Mouse (Mus musculus): ENCODE measurements at regions not wholly inside any gene's neighbourhood (a gene's known extent, or its start where the extent isn't known, plus 50 kb on each side); places are given as distances from the start of the nearest gene placed in this dataset.

DNA sequence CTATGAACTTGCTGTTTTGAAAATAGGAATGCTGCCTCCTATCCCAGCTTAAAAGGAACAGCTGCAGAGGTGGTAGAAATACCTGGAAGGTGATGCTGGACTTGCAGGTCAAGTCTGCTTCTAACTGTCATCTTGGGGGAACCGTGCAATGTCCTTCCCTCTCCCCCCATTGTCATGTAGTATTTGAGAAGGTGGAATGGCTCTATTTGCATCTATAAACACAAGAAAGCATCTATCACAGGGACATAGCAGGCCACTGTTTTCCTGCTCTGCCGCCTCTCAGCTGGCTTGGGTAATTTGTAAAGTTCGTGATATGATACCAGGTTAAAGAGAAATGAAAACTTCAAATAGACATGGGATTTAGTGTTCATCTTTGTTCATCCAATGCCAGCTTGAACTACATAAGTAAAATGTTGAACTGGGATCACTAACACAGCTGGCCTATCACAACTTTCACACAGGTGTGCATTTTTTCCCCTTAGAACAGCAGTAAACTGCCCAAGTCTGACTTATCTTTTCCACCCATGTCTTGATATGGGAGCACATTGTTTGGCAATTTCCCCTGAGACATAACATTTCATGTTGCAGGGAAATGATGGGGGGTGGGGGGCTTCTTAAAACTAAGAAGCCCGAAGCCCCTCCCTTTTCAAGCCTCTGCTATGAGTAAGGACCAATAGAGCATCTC, 138.6 kb upstream of the Fndc3a start:
- 68% methylated on average over 4 of the region's 4 CpGs for WGBS (ENCODE audit: insufficient replicate concordance)
- no peak overlapping the region for H3K4me3 ChIP-seq (replicated peaks)
- DNase-seq = no peak
- no peak overlapping the region for H3K27ac ChIP-seq
- no peaks in the 10 kb centered on the region for H3K9me3 ChIP-seq (replicated peaks)
- H3K36me3 ChIP-seq = no peaks in the 10 kb centered on the region
- H3K9ac ChIP-seq = no peak overlapping the region
- H3K4me2 ChIP-seq = no peak overlapping the region
- no peak for ATAC-seq (ENCODE audit: low read depth)
- no peaks in the 10 kb centered on the region for H3K4me1 ChIP-seq (replicated peaks)
- no peaks in the 10 kb centered on the region for H3K27me3 ChIP-seq

DNA sequence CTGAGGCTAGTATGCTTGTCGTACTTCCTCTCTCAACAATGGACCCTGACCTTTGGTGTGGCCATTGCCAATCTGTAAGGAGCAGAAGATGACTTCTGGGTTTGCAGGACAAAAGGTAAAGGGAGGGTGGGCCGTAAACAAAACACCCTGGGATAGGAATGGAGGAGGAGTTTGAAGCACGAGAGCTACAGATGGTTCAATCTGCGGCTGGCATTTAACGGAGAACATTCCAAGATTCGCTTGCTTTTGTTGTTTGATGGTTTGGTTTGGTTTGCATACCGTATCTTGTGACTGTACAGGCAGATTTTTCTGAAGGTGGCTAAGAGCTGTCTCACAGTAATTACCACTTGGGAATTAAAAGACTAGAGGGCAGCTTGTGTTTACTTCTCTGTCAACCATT, 137.7 kb upstream of the Fndc3a start:
- ATAC-seq (ENCODE audit: low read depth) = no peak
- Histone ChIP-seq H3K4me3 (replicated peaks) (no peak overlapping the region), H3K27me3 (no peaks in the 10 kb centered on the region), H3K36me3 (no peaks in the 10 kb centered on the region), H3K9me3 (replicated peaks) (no peaks in the 10 kb centered on the region), H3K27ac (no peak overlapping the region), H3K4me1 (replicated peaks) (no peaks in the 10 kb centered on the region), H3K9ac (no peak overlapping the region), H3K4me2 (no peak overlapping the region)
- 71% methylated on average over 7 of the region's 7 CpGs for WGBS (ENCODE audit: insufficient replicate concordance)
- no peak for DNase-seq

DNA sequence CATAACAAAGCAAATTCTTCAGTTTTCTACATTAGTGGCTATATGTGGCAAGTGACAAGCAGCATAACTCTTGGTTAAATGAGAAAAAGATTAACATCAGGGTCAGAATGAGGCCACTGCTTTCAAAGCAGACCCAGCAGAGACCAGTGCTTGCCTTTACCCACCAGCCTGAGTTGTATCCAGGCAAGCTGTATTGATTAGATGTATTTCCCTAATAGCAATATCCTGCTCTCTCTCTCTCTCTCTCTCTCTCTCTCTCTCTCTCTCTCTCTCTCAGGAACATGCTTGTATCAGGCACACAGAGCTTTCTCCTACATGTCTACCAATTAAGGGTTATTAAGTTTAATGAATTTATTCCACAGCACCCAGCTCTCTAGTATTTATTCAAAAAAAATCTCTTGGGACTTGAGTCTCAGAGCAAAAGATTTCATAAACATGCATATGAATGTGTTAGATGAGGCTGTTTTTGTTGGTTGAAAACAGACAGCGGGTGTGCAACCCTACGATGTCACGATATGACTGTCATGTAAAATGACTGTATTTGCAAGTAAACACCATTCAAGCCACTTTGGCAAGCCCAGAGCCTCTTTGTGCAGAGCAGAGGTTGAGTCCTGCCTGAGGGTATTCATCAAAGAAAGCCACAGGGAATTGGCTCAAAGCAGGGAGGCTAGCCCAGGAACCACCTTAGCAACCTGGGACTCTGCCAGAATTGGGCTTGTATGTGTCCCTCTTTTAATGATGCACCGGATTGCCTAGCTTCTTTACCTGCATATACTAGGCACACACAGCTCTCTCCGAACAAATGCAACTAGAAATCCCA, 136.0 kb upstream of the Fndc3a start:
- Histone ChIP-seq H3K4me2 (no peak overlapping the region), H3K27ac (no peak overlapping the region), H3K9me3 (replicated peaks) (no peaks in the 10 kb centered on the region), H3K27me3 (no peaks in the 10 kb centered on the region), H3K36me3 (no peaks in the 10 kb centered on the region), H3K9ac (no peak overlapping the region), H3K4me3 (replicated peaks) (no peak overlapping the region), H3K4me1 (replicated peaks) (no peaks in the 10 kb centered on the region)
- no peak for ATAC-seq (ENCODE audit: low read depth)
- 79% methylated on average over 5 of the region's 5 CpGs for WGBS (ENCODE audit: insufficient replicate concordance)
- DNase-seq = no peak

DNA sequence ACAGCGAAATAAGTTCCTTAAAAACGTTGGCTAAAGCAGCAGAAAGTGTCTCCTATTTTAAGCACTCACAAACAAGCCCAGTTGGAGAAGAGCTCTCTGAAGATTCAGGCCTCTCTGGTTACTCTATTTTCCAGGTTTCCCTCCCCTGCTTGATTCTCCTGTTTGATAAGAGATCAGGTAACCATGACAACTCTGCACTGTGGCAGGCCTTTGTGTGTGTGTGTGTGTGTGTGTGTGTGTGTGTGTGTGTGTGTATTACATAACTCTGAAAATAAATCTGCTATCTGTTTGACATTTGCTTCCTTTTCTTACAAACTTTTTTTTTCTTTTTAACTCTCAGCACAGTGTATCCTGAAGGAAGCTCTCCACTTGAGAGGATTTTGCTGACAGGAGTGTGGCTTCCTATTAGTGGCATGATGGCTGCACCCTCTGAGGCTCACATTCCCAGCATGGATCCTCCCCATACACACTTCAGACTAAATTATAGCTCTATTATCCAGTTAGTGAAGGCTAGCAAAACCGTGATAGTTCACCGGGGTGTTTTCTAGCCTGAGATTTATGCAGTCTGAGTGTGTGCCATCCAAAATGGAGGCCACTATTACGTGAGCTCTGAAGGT, 135.1 kb upstream of the Fndc3a start:
- H3K9me3 ChIP-seq (replicated peaks) = no peaks in the 10 kb centered on the region
- H3K27ac ChIP-seq = no peak overlapping the region
- H3K27me3 ChIP-seq = no peaks in the 10 kb centered on the region
- no peak overlapping the region for H3K9ac ChIP-seq
- no peaks in the 10 kb centered on the region for H3K4me1 ChIP-seq (replicated peaks)
- ATAC-seq (ENCODE audit: low read depth) = no peak
- DNase-seq = no peak
- H3K36me3 ChIP-seq = no peaks in the 10 kb centered on the region
- no peak overlapping the region for H3K4me3 ChIP-seq (replicated peaks)
- H3K4me2 ChIP-seq = no peak overlapping the region
- WGBS (ENCODE audit: insufficient replicate concordance) = 41% methylated on average over 5 of the region's 5 CpGs

DNA sequence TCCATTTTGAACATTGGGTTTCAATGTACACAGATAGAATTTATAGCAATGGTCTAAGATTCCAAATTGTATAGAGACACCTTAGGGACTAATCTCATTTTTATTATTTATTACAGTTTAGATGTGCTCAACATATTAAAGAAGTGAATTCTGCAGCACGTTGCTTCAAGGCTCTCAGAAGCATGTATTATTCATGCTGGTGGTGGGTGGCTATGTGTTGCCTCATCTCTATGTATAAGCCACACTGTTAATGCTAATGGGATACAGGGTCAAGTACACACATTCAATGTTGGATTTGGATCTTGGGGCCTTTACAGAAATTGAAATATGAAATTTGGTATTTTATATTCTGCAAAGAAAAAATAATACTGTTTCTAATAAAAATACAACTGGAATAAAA, 131.9 kb upstream of the Fndc3a start:
- no peak for ATAC-seq (ENCODE audit: low read depth)
- WGBS (ENCODE audit: insufficient replicate concordance) = 58% methylated on average over 1 of the region's 1 CpGs
- Histone ChIP-seq H3K9me3 (replicated peaks) (no peaks in the 10 kb centered on the region), H3K27me3 (no peaks in the 10 kb centered on the region), H3K4me1 (replicated peaks) (no peaks in the 10 kb centered on the region), H3K36me3 (no peaks in the 10 kb centered on the region), H3K9ac (no peak overlapping the region), H3K4me2 (no peak overlapping the region), H3K27ac (no peak overlapping the region), H3K4me3 (replicated peaks) (no peak overlapping the region)
- DNase-seq = no peak

DNA sequence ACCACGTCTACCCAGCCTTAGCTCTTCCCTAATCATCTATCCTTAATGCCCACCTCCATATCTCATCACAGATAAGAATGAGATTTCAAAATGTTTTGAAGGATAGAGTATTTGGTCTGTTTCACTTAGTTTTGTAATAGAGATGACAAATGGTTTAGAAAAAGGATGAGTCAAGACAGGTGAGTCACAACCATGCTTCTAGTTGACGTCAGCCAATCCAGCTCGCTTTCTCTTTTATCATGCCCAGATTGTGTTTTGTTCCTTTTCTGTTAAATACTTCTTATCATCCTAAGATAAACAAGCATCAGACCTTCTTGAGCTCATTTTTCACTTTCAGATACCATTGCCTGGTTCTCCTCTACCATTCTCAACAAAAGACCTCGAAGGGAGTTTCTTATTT, 125.4 kb upstream of the Fndc3a start:
- no peaks in the 10 kb centered on the region for H3K36me3 ChIP-seq
- no peaks in the 10 kb centered on the region for H3K4me1 ChIP-seq (replicated peaks)
- H3K9ac ChIP-seq = no peak overlapping the region
- DNase-seq (no peak), ATAC-seq (ENCODE audit: low read depth) (no peak)
- no peak overlapping the region for H3K27ac ChIP-seq
- no peaks in the 10 kb centered on the region for H3K9me3 ChIP-seq (replicated peaks)
- WGBS (ENCODE audit: insufficient replicate concordance) = 56% methylated on average over 4 of the region's 4 CpGs
- no peak overlapping the region for H3K4me2 ChIP-seq
- no peaks in the 10 kb centered on the region for H3K27me3 ChIP-seq
- H3K4me3 ChIP-seq (replicated peaks) = no peak overlapping the region

DNA sequence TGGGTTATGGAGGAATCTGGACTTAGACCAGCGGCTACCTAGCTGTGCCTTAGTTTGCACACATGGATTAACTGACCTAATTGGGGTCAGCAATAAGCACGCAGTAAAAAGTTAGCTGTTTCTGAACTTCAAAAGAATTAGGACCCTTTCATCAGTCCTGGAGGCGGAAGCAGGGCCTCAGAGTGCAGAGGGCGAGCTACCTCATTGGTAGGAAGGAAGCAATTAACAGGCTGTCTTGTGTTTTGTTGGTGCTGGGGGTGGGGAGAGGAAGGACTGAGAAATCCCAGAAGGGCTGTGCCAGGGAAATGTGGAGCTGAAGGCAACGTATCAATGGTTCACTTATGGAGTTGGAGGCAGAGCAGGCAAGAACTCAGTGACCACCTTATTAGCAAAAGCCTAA, 119.5 kb upstream of the Fndc3a start:
- Histone ChIP-seq H3K9me3 (replicated peaks) (no peaks in the 10 kb centered on the region), H3K4me2 (no peak overlapping the region), H3K36me3 (no peaks in the 10 kb centered on the region), H3K27ac (no peak overlapping the region), H3K27me3 (no peaks in the 10 kb centered on the region), H3K4me1 (replicated peaks) (no peaks in the 10 kb centered on the region), H3K9ac (no peak overlapping the region), H3K4me3 (replicated peaks) (no peak overlapping the region)
- no peak for ATAC-seq (ENCODE audit: low read depth)
- no peak for DNase-seq
- WGBS (ENCODE audit: insufficient replicate concordance) = 32% methylated on average over 5 of the region's 5 CpGs

DNA sequence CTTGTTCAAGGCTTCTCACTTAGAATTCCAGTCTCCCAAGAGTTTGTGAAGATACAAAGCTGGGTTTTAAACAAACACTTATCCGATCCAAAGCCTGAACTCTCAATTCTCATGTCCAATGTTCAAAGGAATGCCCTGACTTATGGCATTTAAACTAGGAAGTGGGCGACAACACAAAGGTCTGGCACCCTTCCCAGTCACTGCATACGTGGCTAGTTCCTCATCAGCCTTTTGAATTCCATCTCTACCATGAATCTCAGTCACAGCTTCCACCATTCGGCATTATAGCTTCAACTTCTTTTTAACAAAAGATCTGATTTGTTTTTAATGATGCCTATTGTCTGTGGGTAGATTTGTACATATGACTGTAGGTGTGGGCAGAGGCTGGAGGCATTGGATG, 115.7 kb upstream of the Fndc3a start:
- Histone ChIP-seq H3K27me3 (no peaks in the 10 kb centered on the region), H3K4me1 (replicated peaks) (no peaks in the 10 kb centered on the region), H3K9ac (no peak overlapping the region), H3K4me2 (no peak overlapping the region), H3K9me3 (replicated peaks) (no peaks in the 10 kb centered on the region), H3K4me3 (replicated peaks) (no peak overlapping the region), H3K27ac (no peak overlapping the region), H3K36me3 (no peaks in the 10 kb centered on the region)
- ATAC-seq (ENCODE audit: low read depth) (no peak), DNase-seq (no peak)
- WGBS (ENCODE audit: insufficient replicate concordance) = 47% methylated on average over 4 of the region's 4 CpGs

DNA sequence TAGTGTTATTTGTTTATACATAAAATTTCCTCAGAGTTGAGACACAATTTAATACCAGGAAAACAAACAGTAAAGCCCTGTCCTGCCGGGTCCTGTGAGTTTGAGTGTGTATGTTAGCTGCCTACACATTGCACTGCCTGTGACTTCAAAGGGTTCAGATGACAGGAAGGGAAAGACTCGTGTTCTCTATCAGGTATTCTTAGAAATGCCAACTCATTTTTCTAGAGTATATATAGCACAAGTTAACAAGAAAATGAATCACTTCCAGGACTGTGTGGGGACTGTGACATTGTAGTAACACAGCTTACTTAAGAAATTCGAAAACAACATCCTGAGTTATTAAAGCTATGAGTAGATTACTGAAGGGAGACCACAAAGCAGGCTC, 112.4 kb upstream of the Fndc3a start:
- no peak for DNase-seq
- no peaks in the 10 kb centered on the region for H3K4me1 ChIP-seq (replicated peaks)
- no peak for ATAC-seq (ENCODE audit: low read depth)
- H3K9me3 ChIP-seq (replicated peaks) = no peaks in the 10 kb centered on the region
- no peaks in the 10 kb centered on the region for H3K27me3 ChIP-seq
- no peak overlapping the region for H3K4me2 ChIP-seq
- H3K9ac ChIP-seq = no peak overlapping the region
- WGBS (ENCODE audit: insufficient replicate concordance) = 25% methylated on average over 3 of the region's 3 CpGs
- no peak overlapping the region for H3K27ac ChIP-seq
- no peak overlapping the region for H3K4me3 ChIP-seq (replicated peaks)
- H3K36me3 ChIP-seq = no peaks in the 10 kb centered on the region

DNA sequence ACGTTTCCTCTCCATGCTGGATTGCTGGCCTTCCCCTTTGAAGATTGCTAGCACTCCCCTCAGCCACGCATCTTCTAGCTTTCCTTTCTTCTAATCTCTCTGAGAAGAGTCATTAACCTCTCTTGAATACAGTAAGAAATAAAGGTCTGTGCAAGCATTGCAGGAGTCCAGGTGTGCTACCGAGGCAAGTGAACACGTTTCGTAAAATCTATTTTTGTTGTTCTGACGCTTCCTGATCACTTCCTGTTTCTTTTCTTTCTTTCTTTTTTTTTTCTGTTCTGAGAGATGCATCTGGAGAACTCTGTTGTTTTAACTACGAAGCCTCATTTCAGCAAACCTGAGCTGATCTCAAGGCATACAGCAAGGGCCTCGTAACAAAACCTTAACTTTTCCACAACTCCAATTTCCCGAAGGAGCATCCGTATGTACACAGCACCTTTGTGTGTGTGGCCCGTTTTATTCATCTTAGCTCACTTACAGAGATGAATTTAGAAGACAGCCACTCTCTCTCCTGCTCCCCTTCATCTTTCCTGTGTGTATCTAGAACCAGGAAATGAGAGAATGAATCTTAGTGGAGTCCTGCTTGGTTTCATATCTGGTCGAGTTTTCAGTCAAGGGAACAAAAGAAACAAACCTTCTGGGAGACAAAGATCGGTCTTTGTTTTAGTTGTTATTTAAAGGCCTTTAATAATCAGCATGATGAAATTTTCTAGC, 111.9 kb upstream of the Fndc3a start:
- H3K4me2 ChIP-seq = no peak overlapping the region
- no peak overlapping the region for H3K27ac ChIP-seq
- 67% methylated on average over 13 of the region's 13 CpGs for WGBS (ENCODE audit: insufficient replicate concordance)
- ATAC-seq (ENCODE audit: low read depth) (no peak), DNase-seq (no peak)
- H3K27me3 ChIP-seq = no peaks in the 10 kb centered on the region
- H3K9ac ChIP-seq = no peak overlapping the region
- no peaks in the 10 kb centered on the region for H3K9me3 ChIP-seq (replicated peaks)
- H3K4me3 ChIP-seq (replicated peaks) = no peak overlapping the region
- no peaks in the 10 kb centered on the region for H3K4me1 ChIP-seq (replicated peaks)
- no peaks in the 10 kb centered on the region for H3K36me3 ChIP-seq

DNA sequence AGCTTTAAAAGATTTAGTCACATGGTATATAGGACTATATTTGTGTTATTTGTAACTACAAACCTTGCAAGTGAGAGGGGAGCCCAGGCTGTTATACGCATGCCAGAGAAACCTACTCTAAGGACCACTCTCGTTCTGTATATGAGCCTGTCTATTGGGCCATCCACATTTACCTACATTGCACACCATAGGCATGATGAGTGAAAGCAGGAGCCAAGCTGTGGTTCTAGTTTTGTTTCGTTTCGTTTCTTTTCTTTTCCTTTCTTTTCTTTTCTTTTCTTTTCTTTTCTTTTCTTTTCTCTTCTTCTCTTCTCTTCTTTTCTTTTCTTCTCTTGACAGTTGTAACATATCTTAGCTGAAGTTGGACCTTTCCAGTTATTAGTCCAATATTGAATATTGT, 109.2 kb upstream of the Fndc3a start:
- Histone ChIP-seq H3K27me3 (no peaks in the 10 kb centered on the region), H3K27ac (no peak overlapping the region), H3K9me3 (replicated peaks) (no peaks in the 10 kb centered on the region), H3K4me3 (replicated peaks) (no peak overlapping the region), H3K4me1 (replicated peaks) (no peaks in the 10 kb centered on the region), H3K9ac (no peak overlapping the region), H3K4me2 (no peak overlapping the region), H3K36me3 (no peaks in the 10 kb centered on the region)
- WGBS (ENCODE audit: insufficient replicate concordance) = 73% methylated on average over 4 of the region's 4 CpGs
- no peak for ATAC-seq (ENCODE audit: low read depth)
- no peak for DNase-seq

All from liver, embryonic 13.5 days (tissue).